Mouse (Mus musculus) testis, adult 2 months (tissue): ENCODE data around the gene Fignl1.

Experiments used
- CTCF ChIP-seq: fragments of 200-500 bp; IDR thresholded peaks from 2 replicates; pipeline ENCODE4 v1.5.1; 2012; ENCODE audit warnings: low read depth, mild to moderate bottlenecking, inconsistent platforms, low read length, moderate library complexity; ENCODE audit not compliant: control insufficient read depth, insufficient read depth, insufficient replicate concordance
- POLR2A ChIP-seq: fragments of 200-500 bp; IDR thresholded peaks from 2 replicates; pipeline ENCODE4 v1.6.1; 2012; ENCODE audit warnings: low read depth, mild to moderate bottlenecking, inconsistent platforms, low read length, moderate library complexity; ENCODE audit not compliant: control insufficient read depth

DNA sequence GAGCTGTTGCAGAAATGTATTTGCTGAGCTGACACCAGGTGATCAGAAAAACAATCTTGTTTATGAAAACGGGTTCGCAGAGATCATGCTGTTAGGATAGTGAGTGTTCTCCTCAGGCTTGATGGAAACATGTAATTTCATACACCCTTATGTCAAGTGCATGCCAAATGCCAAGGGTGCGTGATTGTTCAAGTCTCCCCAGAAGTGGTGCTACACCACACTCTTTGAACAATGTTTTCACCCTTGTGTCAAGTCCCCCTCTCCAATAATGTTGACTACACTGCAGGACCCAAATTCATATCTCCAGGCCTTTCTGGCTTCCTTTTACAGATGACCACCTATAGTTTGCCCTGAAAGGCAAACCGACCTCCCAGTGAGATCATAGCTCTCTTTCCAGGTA is 39.7 kb upstream of the Fignl1 start:
- TF ChIP-seq CTCF = no peak
- no peak for TF ChIP-seq POLR2A
